Mouse (Mus musculus): Measurements from ENCODE around the gene Odf3b. TPM values are rescaled to one million over a fixed set of nuclear protein-coding genes. Genes with fewer than 3 reads are reported as not detected.
A peak's percentile ranks its signal among the peaks of the same experiment; 100 is the strongest.

Odf3b gene
- polyA plus RNA-seq, 1 experiment from 2014 or later = 0.46 TPM

GRCm38 (mm10) chr15:89398146-89398545, 19.1 kb upstream of the Odf3b start:
- 81% methylated on average over 2 of the region's 2 CpGs for WGBS
- H3K4me3 ChIP-seq = no peak overlapping the region
- H3K4me1 ChIP-seq = 0 out of 2 replicates have a peak, but pooled peaks cover 3% of the 10 kb centered on the region
- no peak overlapping the region for H3K27ac ChIP-seq
- H3K36me3 ChIP-seq (replicated peaks) = no peaks in the 10 kb centered on the region
- DNase-seq (ENCODE audit: extremely low spot score, low spot score) = no peak
- H3K27me3 ChIP-seq (ENCODE audit: poor library complexity, severe bottlenecking) = no peaks in the 10 kb centered on the region
- H3K9me3 ChIP-seq = no peaks in the 10 kb centered on the region

DNA sequence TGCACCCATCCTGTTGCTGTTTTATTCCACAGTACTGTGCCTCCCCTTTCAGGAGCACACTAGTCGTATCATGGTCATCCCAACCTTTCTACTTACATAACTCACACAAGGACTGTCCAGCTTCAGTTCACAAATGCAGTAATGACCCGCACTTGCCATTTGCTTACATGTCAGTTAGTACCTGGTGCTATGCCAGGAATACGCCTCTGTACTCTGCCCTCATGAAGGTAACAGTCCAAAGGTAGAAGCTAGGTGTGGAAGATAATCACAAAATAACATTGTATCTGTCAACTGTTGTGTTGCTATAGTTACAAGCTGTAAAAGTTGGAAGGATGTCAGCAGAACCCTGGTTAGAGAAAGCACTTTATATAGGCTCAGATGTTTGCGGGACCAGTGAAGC, 17.8 kb upstream of the Odf3b start:
- WGBS = 87% methylated on average over 4 of the region's 4 CpGs
- Histone ChIP-seq H3K4me3 (no peak overlapping the region), H3K27me3 (ENCODE audit: poor library complexity, severe bottlenecking) (no peaks in the 10 kb centered on the region), H3K36me3 (replicated peaks) (no peaks in the 10 kb centered on the region), H3K9me3 (no peaks in the 10 kb centered on the region), H3K27ac (no peak overlapping the region), H3K4me1 (0 out of 2 replicates have a peak, but pooled peaks cover 3% of the 10 kb centered on the region)
- no peak for DNase-seq (ENCODE audit: extremely low spot score, low spot score)

GRCm38 (mm10) chr15:89390081-89390480, 11.0 kb upstream of the Odf3b start:
- H3K27me3 ChIP-seq (ENCODE audit: poor library complexity, severe bottlenecking) = peaks cover 31% of the 10 kb centered on the region
- no peaks in the 10 kb centered on the region for H3K36me3 ChIP-seq (replicated peaks)
- DNase-seq (ENCODE audit: extremely low spot score, low spot score) = no peak
- WGBS = 92% methylated on average over 10 of the region's 10 CpGs
- H3K9me3 ChIP-seq = no peaks in the 10 kb centered on the region
- no peak overlapping the region for H3K27ac ChIP-seq
- no peak overlapping the region for H3K4me3 ChIP-seq
- no peaks in the 10 kb centered on the region; the same call in 1 of the 2 replicates for H3K4me1 ChIP-seq

DNA sequence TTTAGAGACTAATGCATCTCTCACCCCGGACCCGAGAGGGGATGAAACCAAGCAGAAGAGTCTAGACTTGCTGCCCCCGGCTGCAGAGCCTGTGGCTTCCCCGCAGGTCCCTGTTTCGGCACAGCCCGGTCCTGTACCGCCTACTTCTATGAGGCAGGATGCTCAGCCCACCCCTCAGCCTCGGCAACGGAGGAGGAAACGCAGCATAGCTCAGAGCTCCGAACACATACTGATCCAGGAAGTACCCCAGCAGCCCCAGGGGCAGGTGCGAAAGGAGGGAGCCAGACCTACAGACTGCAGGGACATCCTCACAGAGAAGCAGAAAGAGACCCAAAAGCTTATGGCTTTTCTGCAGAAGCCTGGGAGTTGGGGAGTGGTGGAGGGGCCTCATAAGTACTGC, 8.0 kb upstream of the Odf3b start:
- no peak overlapping the region for H3K27ac ChIP-seq
- no peaks in the 10 kb centered on the region; the same call in 1 of the 2 replicates for H3K4me1 ChIP-seq
- peaks cover 35% of the 10 kb centered on the region for H3K27me3 ChIP-seq (ENCODE audit: poor library complexity, severe bottlenecking)
- no peaks in the 10 kb centered on the region for H3K9me3 ChIP-seq
- WGBS = 47% methylated on average over 12 of the region's 12 CpGs
- DNase-seq (ENCODE audit: extremely low spot score, low spot score) = no peak
- no peak overlapping the region for H3K4me3 ChIP-seq
- no peaks in the 10 kb centered on the region for H3K36me3 ChIP-seq (replicated peaks)

DNA sequence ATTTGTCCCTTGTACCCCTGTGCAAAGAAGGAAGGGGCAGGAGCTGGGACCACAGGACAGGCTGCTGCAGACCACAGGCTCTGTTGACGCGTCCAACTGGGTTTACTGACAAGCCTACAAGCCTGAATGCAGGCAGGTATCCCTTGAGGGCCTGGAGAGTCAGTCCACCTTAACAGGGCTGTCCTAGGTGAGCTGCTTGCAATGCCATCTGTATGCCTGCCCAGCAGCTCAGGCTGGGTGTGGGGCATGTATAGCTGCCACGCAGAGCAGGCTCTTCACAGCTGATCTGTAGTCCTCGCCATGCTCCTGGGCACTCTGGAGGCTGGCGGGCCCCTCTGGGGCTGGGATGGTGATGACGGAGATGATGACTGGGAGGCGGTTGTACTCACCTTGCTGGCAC, 5.5 kb upstream of the Odf3b start, which contains the start of gene Klhdc7b:
Gene Klhdc7b (plus strand): TSS at position 301 of the 400 bp plus-strand sequence.
- H3K9me3 ChIP-seq = no peaks in the 10 kb centered on the region
- H3K27me3 ChIP-seq (ENCODE audit: poor library complexity, severe bottlenecking) = peaks cover 59% of the 10 kb centered on the region
- no peaks in the 10 kb centered on the region for H3K36me3 ChIP-seq (replicated peaks)
- peaks cover under 1% of the 10 kb centered on the region for H3K4me1 ChIP-seq
- 94% methylated on average over 7 of the region's 7 CpGs for WGBS
- DNase-seq (ENCODE audit: extremely low spot score, low spot score) = no peak
- H3K4me3 ChIP-seq = no peak within 1 kb of the TSS
- H3K27ac ChIP-seq = no peak within 1 kb of the TSS

DNA sequence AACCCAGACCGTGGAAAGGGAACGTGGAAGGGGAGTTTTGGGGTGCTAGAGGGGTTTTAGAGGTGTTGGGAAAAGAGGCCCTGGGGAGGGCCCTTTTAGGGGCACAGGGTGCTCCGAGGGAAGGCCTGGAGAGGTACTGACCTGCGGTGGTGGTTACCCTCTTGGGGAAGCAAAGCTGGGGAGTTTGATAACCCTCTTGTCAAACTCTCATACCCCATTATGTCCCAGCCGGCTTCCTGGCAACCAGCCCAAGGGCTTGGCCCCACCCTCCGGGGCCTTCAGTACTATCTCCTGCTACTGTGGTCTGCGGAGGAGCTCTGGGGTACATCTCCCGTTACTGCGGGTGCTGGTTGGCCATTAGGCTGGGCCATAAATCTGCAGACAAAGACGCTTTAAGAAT, 347 bp upstream of the Odf3b start:
- H3K4me3 ChIP-seq = peak overlapping the region; percentile 53
- H3K9me3 ChIP-seq = no peaks in the 10 kb centered on the region
- H3K36me3 ChIP-seq (replicated peaks) = no peaks in the 10 kb centered on the region
- DNase-seq (ENCODE audit: extremely low spot score, low spot score) = no peak
- H3K4me1 ChIP-seq = peaks cover 35% of the 10 kb centered on the region
- WGBS = 14% methylated on average over 10 of the region's 10 CpGs
- no peak overlapping the region for H3K27ac ChIP-seq
- peaks cover 79% of the 10 kb centered on the region for H3K27me3 ChIP-seq (ENCODE audit: poor library complexity, severe bottlenecking)

- no peaks in the 10 kb centered on the region for H3K36me3 ChIP-seq (replicated peaks)
- peak overlapping the region; percentile 53 for H3K4me3 ChIP-seq
- H3K4me1 ChIP-seq = peaks cover 47% of the 10 kb centered on the region
- no peaks in the 10 kb centered on the region for H3K9me3 ChIP-seq
- whole genome bisulfite sequencing = 10% methylated on average over 46 of the region's 46 CpGs
- DNase-seq (ENCODE audit: extremely low spot score, low spot score) = no peak
- H3K27ac ChIP-seq = peak overlapping the region; percentile 65; the same call in 1 of the 2 replicates
- H3K27me3 ChIP-seq (ENCODE audit: poor library complexity, severe bottlenecking) = peaks cover 77% of the 10 kb centered on the region
Measured at GRCm38 (mm10) chr15:89377938-89378828, 899 bp downstream of the Odf3b start.

GRCm38 (mm10) chr15:89377362-89377761, 1.7 kb downstream of the Odf3b start:
- 4% methylated on average over 18 of the region's 18 CpGs for WGBS
- no peak for DNase-seq (ENCODE audit: extremely low spot score, low spot score)
- H3K9me3 ChIP-seq = no peaks in the 10 kb centered on the region
- H3K4me3 ChIP-seq = peak overlapping the region; percentile 18; the same call in 1 of the 2 replicates
- peaks cover 77% of the 10 kb centered on the region for H3K27me3 ChIP-seq (ENCODE audit: poor library complexity, severe bottlenecking)
- no peak overlapping the region for H3K27ac ChIP-seq
- peaks cover 55% of the 10 kb centered on the region for H3K4me1 ChIP-seq
- peaks cover 8% of the 10 kb centered on the region for H3K36me3 ChIP-seq (replicated peaks)

GRCm38 (mm10) chr15:89376957-89377356, 2.1 kb downstream of the Odf3b start, which contains the start of gene Tymp:
Gene Tymp (minus strand): TSS chr15:89377039.
- Histone ChIP-seq H3K27ac (no peak within 1 kb of the TSS), H3K4me3 (peak within 1 kb of the TSS; percentile 18; the same call in 1 of the 2 replicates), H3K4me1 (peaks cover 59% of the 10 kb centered on the region), H3K27me3 (ENCODE audit: poor library complexity, severe bottlenecking) (peaks cover 74% of the 10 kb centered on the region), H3K9me3 (no peaks in the 10 kb centered on the region), H3K36me3 (replicated peaks) (peaks cover 12% of the 10 kb centered on the region)
- 13% methylated on average over 16 of the region's 16 CpGs for WGBS
- DNase-seq (ENCODE audit: extremely low spot score, low spot score) = no peak

DNA sequence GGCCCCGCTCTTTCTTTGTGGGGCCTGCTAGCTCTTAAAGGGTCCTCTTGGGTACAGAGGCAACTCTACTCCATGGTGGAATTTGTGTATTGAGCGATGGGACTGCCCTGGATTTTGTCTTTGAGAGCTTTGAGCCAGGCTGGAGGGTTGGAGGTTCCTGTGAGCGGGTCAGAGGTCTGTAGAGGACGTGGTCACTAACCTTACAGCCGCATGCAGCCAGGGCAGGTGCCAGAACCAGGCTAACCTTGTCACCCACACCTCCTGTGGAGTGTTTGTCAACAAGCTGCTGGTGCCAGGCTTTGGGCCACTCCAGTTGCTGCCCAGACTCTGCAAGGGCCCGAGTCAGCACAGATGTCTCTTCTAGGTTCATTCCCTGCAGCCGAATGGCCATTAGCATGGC, 3.0 kb downstream of the Odf3b start:
- no peak overlapping the region for H3K4me3 ChIP-seq
- peaks cover 61% of the 10 kb centered on the region for H3K4me1 ChIP-seq
- no peak for DNase-seq (ENCODE audit: extremely low spot score, low spot score)
- peaks cover 66% of the 10 kb centered on the region for H3K27me3 ChIP-seq (ENCODE audit: poor library complexity, severe bottlenecking)
- H3K27ac ChIP-seq = no peak overlapping the region
- H3K9me3 ChIP-seq = no peaks in the 10 kb centered on the region
- WGBS = 81% methylated on average over 7 of the region's 7 CpGs
- H3K36me3 ChIP-seq (replicated peaks) = peaks cover 21% of the 10 kb centered on the region

DNA sequence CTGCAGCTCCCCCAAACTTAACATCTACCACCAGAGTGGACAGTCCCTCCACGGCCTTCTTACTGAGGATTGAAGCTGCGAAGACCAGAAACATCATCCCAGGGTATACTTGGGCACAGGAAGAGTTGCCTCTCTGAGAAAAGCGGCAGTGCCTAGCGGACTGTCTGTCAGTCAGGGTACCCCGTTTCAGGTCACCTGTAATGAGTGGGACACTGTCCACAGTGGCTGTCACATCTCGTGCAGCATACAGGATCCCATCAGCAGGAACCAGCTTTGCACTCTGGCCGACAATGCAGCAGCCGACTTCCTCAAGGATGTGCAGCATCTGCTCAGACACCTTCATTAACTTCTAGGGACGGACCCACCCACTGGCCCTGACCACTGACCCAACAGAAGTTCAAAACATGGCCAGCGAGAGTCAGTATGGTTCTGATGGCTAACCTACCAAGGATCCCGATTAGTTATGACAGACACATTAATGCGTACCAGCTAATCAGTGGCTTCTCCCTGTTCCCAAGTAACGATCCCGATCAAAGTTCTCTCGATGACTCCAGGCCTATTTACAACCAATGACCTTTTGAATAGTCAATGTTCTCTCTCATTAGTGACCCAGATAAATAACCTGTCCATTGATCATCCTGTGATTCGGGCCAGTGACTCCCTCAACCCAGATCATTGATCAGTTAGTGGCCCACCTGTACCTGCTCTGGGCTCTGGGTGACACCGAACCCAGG, 4.1 kb downstream of the Odf3b start:
- Histone ChIP-seq H3K27me3 (ENCODE audit: poor library complexity, severe bottlenecking) (peaks cover 55% of the 10 kb centered on the region), H3K4me1 (peaks cover 61% of the 10 kb centered on the region), H3K9me3 (no peaks in the 10 kb centered on the region), H3K4me3 (0 out of 2 replicates have a peak overlapping the region, but pooled peaks have one; percentile 74), H3K36me3 (replicated peaks) (peaks cover 32% of the 10 kb centered on the region), H3K27ac (peak overlapping the region; percentile 95; the same call in 1 of the 2 replicates)
- DNase-seq (ENCODE audit: extremely low spot score, low spot score) = no peak
- 91% methylated on average over 17 of the region's 17 CpGs for WGBS

- no peak for DNase-seq (ENCODE audit: extremely low spot score, low spot score)
- peak overlapping the region; percentile 74 for H3K4me3 ChIP-seq
- peaks cover 58% of the 10 kb centered on the region for H3K4me1 ChIP-seq
- H3K27me3 ChIP-seq (ENCODE audit: poor library complexity, severe bottlenecking) = peaks cover 49% of the 10 kb centered on the region
- H3K27ac ChIP-seq = peak overlapping the region; percentile 95
- peaks cover 38% of the 10 kb centered on the region for H3K36me3 ChIP-seq (replicated peaks)
- WGBS = 49% methylated on average over 9 of the region's 9 CpGs
- no peaks in the 10 kb centered on the region for H3K9me3 ChIP-seq
Measured at GRCm38 (mm10) chr15:89374340-89374739, 4.7 kb downstream of the Odf3b start.
